Mouse (Mus musculus) left cerebral cortex, adult 8-10 months (tissue): ENCODE measurements around the gene Gpx1. TPM values are rescaled to one million over a fixed set of nuclear protein-coding genes. Genes with fewer than 3 reads are reported as not detected.
A peak's percentile ranks its signal among the peaks of the same experiment; 100 is the strongest.
"Not testable (repeated sequence)": the region's sequence is repeated elsewhere in the genome, so short reads cannot be mapped to it uniquely, and the experiment has no call there.

Source experiments
- DNase-seq, 2 experiments: peaks; one replicate each; pipeline ENCODE4 v3.0.0; 2022; ENCODE audit warnings: low spot score in 2 of 2
- total RNA-seq, 4 experiments: library from RNA; stranded (reverse); gene quantifications; 2 replicates each; pipeline ENCODE4 v1.2.4; 2022

The Gpx1 gene
- total RNA-seq = 100 to 1,000 TPM in 3 of 4 experiments, 10 to 100 TPM in 1; 97.3 to 121 (median 112) TPM

DNA sequence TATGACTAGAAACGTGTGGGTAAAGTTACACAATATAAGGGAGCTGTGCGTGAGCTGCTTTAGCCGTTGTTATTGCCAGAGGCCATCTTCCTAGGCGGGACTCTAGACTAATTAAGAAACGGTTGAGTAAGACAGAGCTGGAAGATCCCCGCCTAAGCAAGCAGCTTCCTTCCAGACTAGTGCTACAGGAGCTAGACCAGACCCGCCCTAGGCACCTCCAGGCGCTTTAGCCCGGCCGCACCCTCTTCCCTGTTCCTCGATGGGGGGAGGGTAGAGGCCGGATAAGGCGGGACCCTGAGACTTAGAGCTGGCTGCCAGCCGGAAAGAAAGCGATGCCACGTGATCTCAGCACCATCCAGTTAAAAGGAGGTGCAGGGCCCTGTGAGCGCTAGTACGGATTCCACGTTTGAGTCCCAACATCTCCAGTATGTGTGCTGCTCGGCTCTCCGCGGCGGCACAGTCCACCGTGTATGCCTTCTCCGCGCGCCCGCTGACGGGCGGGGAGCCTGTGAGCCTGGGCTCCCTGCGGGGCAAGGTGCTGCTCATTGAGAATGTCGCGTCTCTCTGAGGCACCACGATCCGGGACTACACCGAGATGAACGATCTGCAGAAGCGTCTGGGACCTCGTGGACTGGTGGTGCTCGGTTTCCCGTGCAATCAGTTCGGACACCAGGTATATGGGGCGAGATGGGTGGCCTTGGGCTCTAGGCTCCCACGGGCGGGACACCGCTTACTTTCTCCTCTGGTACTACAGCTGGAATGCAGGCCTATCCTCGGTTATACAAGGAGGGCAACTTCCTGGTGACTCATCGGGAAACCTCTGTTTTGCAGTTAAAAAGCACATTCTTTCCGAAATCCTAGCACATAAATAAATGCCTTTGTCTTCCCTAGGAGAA lies at the start of gene Gpx1:
Gene Gpx1, plus strand, starts transcription at position 18 of the 896 bp plus-strand sequence.
- peak; percentile 77 to 81 for DNase-seq

DNA sequence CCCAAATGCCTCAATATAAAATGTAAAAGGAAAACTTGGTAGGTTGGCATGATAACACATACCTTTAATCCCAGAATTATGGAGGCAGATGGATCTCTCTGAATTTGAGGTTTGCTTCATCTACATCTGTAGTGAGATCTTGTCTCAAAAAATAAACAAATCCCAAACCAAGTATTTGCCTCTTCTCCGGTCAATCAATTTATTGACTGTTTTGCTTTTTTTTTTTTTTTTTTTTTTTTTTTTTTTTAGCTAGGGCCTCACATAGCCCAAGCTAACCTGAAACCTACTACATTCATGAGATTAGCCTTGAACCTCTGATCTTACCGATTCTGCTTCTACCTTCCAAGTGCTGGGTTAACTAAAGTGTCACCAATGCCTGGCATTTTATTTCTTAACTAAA lies 49.4 kb upstream of the Gpx1 start:
- DNase-seq = no peak

DNA sequence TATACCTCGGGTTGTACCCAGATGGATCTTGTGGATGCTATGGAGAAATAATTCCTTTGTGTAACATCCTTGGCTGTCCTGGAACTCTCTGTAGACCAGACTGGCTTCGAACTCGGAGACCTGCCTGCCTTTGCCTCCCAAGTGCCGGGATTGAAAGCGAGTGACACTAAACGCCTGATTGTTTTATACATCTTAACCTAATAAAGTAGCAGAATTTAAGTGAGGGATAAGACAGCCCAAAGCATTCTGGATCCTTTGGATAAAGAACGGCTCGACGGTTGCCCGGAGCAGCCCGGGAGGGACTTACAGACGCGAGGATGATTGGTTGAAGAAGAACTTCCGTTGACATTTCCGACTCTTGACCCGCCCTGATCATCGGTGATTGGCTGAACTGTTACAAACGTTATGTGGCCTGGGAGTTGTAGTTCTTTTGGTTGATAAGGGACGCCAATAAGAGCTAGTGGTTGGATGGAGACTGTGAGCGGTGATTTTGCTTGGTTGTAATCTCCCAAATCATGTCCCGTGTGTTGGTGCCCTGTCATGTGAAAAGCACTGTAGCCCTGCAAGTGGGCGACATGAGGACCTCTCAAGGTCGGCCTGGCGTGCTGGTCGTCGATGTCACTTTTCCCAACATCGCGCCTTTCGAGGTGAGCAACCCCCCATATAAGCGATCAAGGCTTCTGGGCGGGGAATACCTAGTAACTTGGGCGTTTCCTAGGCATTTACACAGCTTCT lies 48.5 kb upstream of the Gpx1 start, which contains the start of gene Nicn1:
Gene Nicn1, plus strand, starts transcription at position 414 of the 735 bp plus-strand sequence.
- DNase-seq = peak; percentile 80 to 97

DNA sequence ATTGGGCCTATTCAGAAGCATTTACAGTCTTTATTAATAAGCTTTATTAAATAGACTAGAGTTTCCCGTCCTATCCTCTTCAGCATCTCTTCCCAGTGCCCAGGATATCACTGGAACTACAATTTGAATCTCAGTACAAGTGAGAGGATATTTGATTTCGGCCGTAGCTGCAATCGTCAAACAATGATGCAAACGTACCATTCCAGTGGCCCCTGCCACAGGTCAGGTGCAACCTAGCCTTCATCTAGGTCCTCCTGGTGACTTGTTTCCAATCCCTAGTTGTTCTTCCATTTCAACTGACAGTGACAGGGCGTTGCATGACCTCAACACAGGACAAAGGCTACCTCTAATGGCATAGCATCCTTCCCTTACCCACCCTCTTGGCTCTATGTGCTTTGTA lies 47.9 kb upstream of the Gpx1 start:
- DNase-seq = no peak

DNA sequence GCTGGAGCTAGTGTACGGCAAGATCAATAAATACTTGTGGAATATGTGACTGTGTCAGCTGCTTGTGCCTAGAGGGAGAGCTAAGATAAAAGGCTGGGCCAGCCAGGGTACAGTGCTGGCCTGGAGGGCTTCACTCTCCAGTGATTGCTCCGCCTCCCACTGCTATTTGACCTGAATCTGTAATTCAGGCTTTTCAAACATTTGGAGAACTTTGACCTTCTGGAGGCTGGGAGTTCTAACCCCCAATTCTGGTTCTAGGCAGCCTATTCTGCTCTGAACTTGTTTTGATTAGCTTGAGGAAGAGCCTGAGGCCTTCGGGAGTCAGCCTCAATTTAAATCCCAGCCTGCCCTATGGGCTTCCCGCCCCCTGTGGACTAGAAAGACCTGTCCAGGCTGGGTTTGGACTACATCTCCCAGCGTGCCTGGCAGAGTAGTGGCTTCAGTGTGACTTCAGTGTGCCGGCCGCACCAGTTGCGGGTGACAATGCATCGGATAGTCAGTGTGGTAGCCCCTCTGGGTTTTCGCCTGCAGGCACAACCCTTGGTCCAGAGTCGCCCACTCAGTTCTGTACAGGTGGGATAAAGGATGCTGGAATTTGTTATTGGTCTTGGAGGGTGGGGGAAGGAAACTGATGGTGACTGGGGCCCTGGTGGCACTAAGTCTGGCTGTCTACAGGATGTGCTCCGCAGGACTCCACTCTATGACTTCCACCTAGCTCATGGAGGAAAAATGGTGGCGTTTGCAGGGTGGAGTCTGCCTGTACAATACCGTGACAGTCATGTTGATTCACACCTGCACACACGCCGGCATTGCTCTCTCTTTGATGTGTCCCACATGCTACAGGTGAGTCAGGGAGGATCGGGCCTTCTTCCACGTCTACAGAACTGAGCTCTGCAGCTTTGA lies 42.0 kb upstream of the Gpx1 start, which contains the start of gene Amt:
Gene Amt, plus strand, starts transcription at position 401 of the 903 bp plus-strand sequence.
- no peak for DNase-seq

DNA sequence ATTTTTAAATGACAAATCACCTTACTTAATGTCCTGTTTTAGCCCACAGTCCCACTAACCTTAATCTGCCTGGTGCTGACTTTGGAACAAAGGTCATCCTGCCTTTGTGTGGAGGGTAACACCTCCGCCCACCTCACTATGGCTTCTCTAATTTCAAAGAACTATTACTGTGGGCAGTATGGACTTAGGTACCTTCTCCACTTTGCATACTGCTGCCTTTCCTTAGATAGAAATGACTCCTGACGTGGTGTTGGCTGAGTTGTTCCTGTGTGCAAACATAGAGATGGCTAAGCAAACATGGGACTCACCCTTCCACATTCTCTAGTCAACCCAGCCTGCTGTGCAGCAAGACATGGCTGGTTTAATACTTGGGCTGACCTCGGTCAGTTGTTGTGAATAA lies 36.9 kb upstream of the Gpx1 start:
- no peak for DNase-seq

DNA sequence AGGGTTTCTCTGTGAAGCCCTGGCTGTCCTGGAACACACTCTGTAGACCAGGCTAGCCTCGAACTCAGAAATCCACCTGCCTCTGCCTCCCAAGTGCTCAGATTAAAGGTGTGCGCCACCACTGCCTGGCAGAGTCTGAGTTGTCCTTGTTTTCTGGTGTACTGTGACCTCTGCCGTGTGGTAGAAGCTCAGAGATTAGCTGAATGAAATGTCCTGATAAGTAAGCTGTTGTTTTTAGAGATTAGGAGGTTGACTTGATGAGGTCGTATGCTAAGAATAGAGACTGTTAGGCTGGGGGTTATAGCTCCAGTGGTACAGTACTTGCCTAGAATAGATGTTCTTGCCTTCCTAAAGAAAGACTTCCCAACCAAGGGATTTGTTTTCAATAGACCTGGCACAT lies 34.0 kb upstream of the Gpx1 start:
- DNase-seq = no peak

DNA sequence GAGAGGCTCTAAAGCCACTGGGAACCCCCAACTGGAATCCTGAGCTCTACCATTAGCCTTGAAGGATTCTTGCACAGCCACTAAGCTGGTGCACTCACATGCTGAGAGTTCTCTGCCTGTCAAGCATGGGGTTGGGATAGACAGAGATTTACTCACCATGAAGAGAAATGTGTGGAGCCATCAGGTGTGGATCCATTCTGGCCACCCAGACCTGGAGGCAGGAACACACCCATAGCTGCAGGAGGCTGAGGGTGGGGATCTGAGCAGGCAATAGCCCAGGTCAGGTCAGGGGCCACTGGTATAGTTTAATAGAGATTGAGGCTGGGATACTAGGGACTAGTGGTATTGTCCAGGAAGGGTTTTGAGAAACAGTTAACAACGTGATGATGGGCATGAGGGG lies 33.5 kb upstream of the Gpx1 start:
- DNase-seq = no peak

DNA sequence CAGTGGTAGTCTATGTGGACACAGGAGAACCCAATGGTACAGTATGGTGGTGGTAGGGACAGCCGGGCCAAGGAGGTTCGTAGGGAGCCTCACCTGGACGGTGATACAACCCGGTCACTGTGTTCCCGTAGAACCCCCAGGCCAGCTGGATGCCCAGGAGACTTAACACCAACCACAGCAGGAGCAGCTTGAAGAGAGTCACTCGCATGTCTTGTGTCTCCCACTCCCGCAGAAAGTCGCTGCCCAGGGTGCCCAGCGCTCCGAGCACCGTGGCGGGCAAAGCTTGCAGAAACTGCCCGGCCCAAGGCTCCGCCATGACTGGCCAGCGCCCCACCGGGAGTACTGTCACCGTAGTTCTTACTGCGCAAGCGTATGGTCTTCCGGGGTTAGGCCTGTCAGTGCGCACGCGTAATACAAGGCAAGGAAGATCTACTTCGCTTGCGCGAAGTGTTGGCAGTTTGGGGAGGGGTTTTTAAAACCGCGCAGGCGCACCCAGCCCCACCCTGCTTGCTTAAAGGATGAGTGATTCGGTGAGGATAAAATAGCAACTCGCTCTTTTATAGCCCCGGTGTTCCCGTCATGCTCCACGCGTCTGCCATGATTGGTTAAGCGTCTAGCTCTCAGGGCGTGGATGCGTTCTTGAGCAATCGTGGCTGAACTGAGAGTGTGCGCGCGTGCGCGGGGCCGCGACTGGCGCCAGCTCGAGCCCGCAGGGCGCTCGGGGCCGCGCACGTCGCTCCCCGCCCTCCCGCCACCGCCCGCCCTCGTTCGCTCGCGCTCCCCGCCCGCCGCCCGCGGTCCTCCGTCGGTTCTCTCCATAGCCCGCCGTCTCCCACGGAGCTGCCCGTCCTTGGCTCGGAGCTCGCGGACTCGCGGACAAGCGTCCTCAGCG lies 32.8 kb upstream of the Gpx1 start, which contains the start of the genes Rhoa and Tcta:
Gene Rhoa, plus strand, starts transcription at position 501 of the 892 bp plus-strand sequence.
Gene Tcta, minus strand, starts transcription at position 532 of the 892 bp plus-strand sequence.
- peak; percentile 96 to 100 for DNase-seq

DNA sequence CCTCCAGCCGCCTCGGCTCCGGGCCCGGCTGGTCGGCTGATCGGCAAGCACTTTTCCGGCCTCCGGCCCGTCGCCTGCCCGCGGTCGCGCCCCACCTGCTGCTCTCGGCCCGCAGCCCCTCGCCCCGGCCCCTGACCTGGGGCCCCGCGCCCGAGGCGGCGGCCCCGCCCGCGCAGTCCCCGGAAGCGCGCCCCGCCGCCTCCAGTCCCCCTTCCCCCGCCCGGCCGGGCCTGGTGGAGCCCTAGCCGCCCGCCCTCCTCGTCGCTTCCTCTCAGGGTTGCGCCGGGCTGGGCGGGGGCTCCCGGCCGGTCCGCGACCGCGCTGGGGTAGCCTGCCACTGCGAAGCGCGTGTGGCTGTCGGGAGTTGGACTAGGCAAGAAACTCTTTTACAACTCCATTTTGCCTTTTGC lies 32.1 kb upstream of the Gpx1 start:
- DNase-seq = peak in 1 of 2 experiments; percentile 37

DNA sequence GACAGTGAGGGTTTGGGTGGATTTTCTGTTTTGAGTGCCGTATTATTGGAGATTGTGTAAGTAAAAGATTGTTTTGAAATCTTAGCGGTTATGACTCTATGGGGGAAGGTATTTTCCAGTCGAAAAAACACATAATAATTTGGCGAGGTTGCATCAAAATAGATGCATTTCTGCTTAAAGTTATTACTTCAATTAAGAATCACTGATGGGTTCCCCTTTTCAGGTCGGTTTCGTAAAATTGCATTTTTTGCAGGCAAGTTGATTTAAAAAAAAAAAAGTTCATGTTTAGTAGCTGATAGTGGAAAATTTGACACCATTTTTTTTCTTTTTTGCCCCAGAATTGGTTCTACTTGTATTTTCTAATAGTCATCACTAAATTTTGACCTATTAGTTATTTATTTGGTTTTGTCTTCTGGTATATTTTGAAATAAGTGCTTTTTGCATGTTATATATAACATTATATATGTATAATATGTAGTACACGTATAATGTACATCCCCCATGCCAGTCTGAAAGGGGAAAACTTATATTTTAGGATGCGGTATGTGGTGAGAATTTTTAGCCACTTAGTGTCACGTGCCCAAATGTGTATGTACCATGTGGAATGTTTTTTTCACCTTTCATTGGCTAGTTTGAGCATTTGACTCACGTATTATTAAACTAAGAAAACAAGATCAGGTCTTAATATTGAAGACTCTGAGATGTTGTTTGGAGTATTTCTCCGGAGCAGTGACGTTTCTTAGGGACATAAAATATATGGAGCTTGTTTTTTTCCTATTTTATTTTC lies 31.5 kb upstream of the Gpx1 start:
- DNase-seq = no peak

DNA sequence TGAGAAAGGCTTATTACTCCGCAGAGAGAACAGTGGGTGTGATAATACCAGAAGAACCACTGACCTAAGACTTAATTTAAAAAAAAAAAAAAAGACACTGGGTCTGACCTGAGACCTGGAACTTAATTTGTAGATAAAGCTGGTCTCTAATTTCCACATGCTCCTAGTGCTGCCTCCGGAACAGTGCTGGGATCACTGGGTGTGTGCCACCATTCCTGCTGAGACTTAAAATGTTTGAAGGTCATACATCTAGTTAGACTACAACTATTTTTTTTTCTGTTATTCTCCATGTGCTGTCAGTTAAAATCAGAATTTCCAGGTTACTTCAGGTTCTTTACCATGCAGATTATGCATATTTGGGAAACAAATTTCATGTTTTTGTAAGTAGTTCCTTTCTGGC lies 30.6 kb upstream of the Gpx1 start:
- DNase-seq = no peak

DNA sequence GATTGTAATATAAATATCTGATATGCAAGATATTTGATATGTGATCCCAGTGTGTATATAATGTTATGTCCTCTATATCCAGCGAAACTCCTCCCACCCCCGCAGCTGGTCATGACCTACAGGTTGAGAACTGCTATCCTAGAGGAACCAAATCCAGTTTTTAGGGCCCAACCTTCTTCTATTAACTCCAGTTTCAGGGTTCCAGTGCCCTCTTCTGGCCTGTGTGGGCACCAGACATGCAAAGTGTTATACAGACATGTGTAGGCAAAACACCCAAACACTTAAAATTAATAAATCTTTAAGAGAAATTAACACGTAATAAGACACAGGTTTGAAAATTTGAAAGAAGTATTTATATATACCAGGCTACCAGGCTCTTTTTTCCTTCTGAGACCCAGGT lies 21.1 kb upstream of the Gpx1 start:
- no peak for DNase-seq

DNA sequence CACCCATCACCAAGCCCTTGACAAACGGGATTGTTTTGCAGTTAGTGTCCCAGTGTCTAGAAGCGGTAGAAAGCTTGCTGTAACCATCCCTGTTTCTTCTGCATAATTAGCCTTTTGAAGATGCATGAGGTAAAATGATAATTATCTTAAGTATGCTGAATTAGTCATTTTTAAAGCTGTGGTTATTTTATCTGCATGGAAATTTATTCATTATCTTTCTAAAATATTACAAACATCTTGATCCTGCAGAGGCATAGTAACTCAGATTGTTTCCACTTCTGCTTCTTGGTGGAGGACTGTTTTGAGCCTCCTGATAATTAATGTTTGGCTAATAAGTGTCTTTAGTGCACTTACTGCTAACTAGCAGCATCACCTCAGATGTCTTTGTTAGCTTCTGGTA lies 20.2 kb upstream of the Gpx1 start:
- no peak for DNase-seq

DNA sequence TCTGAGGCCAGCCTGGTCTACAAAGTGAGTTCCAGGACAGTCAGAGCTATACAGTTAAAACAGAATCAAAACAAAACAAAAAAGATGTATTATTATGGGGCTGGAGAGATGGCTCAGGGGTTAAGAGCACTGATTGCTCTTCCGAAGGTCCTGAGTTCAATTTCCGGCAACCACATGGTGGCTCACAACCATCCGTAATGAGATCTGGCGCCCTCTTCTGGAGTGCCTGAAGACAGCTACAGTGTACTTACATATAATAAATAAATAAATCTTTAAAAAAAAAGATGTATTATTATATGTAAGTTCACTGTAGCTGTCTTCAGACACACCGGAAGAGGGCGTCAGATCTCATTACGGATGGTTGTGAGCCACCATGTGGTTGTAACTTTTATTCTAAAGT lies 16.6 kb upstream of the Gpx1 start:
- DNase-seq = not testable (repeated sequence)

DNA sequence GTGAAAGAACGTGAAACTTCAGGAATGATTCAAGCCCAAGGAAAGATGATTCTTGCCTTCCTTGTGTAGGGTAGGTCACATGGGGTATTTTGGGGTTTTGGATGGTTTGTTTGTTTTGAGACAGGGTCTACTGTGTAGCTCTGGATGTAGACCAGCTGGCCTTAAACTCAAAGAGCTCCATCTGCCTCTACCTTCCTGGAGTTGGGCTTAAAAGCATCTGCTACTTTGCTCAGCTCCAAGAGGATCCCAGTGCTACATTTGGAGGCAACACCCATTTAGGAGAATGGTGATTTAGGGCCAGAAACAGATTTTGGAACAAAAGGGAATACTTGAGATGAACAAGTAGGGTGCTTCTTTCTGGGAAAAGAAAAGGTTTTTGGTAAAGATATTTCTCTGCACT lies 13.9 kb upstream of the Gpx1 start:
- DNase-seq = no peak

DNA sequence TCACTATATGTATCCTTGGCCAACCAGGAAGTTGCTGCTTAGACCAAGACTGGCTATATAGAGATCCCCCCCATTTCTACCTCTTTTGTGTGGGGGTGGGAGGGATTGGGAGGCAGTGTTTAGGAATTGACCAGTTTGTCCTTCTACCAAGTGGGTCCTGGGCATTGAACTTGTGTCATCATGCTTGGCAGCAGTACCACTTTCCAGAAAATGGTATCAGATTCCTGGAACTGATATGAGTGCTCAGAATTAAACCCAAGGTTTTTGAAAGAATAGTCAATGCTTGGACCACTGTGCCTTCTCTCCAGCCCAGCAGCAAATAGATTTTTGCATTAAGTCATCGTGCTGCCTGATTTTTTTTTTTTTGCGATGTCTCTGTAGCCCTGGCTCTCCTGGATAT lies 12.9 kb upstream of the Gpx1 start:
- no peak for DNase-seq

DNA sequence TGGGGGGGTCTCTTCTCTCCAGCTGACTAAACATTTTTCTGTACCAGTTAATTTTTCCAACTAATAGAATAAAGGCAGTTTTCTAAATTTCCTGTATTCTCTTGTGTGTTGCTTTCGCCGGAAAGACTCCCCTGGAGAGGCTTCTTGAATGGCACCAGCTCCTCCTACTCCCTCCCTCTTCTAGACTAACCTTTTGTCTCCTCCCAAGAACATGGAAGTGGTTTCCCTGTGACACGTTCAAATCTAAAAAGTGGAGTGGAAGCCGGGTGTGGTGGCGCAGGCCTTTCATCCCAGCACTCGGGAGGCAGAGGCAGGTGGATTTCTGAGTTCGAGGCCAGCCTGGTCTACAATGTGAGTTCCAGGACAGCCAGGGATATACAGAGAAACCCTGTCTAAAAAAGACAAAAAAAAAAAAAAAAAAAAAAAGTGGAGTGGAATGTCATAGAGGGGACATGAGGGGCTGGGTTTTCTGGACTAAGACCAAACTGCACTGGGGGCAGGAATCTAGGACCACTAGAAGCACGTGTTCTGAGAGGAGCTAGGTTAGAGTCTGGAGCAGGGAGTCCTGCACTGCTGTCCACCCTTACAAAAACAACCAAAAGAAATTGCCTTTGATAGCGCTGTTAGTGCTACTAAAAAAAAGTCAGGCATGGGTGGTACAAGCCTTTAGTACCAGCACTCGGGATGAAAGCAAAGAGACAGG lies 704 bp upstream of the Gpx1 start:
- DNase-seq = no peak

DNA sequence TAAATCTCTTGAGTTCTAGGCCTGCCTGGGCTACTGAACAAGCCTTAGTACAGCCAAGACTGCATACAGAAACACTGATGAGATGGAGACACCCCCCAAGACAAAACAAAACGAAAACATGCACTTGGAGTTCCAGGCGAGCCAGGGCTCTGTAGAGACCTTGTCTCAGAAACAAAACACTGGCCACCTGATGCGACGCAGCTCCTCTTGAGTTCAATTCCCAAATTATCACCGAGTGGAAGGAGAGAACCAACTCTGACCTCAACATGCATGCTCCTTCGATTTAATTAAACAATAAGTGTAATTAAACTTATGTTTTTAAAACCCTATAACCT lies 185 bp upstream of the Gpx1 start:
- DNase-seq = no peak
